Mouse (Mus musculus) MEL (cell line): ENCODE measurements at regions not wholly inside any gene's neighbourhood (a gene's known extent, or its start where the extent isn't known, plus 50 kb on each side); places are given as distances from the start of the nearest gene placed in this dataset.

Experiments used
- DNase-seq: peaks from one replicate; pipeline ENCODE4 v3.0.0; 2011; ENCODE audit warnings: low read depth, low spot score
- H3K27ac ChIP-seq: 2 replicates; pipeline ENCODE4 v1.5.1; 2012; ENCODE audit warnings: low read depth, mild to moderate bottlenecking, control low read depth, low read length, moderate library complexity; ENCODE audit not compliant: control insufficient read depth
- H3K27me3 ChIP-seq, 2 experiments: fragments of 150-350 bp in 1 of 2; sonication (generic) in 1 of 2; 2 replicates each; pipeline ENCODE4 v1.6.1; 2012; ENCODE audit warnings: low read length in 2 of 2, mild to moderate bottlenecking in 2 of 2, improper control_type of control experiment in 1 of 2, moderate library complexity in 1 of 2; ENCODE audit not compliant: insufficient read depth in 2 of 2, control insufficient read depth in 1 of 2
- H3K36me3 ChIP-seq, 2 experiments: 2 replicates each; pipeline ENCODE4 v1.6.1; 2012 to 2014; ENCODE audit warnings: low read length in 2 of 2, improper control_type of control experiment in 1 of 2, inconsistent platforms in 1 of 2, mild to moderate bottlenecking in 1 of 2; ENCODE audit not compliant: insufficient read depth in 2 of 2, control insufficient read depth in 1 of 2
- H3K4me1 ChIP-seq, 2 experiments: fragments of 150-350 bp in 1 of 2; sonication (generic) in 1 of 2; 2 replicates each; pipeline ENCODE4 v1.6.1; 2012; ENCODE audit warnings: low read length in 2 of 2, improper control_type of control experiment in 1 of 2, mild to moderate bottlenecking in 1 of 2; ENCODE audit not compliant: insufficient read depth in 2 of 2, control insufficient read depth in 1 of 2
- H3K4me3 ChIP-seq, 2 experiments: fragments of 150-350 bp in 1 of 2; sonication (generic) in 1 of 2; 2 replicates each; pipeline ENCODE4 v1.5.1; 2012; ENCODE audit warnings: low read depth in 2 of 2, low read length in 2 of 2, mild to moderate bottlenecking in 2 of 2, moderate library complexity in 2 of 2, control low read depth in 1 of 2, improper control_type of control experiment in 1 of 2; ENCODE audit not compliant: control insufficient read depth in 1 of 2, insufficient read depth in 1 of 2
- H3K79me2 ChIP-seq: 2 replicates; pipeline ENCODE4 v1.6.1; 2012; ENCODE audit warnings: mild to moderate bottlenecking, low read length, moderate library complexity; ENCODE audit not compliant: control insufficient read depth, poor library complexity, insufficient read depth
- H3K9ac ChIP-seq: 2 replicates; pipeline ENCODE4 v1.6.1; 2012; ENCODE audit warnings: low read depth, mild to moderate bottlenecking, control low read depth, low read length, moderate library complexity; ENCODE audit not compliant: control insufficient read depth, poor library complexity, severe bottlenecking
- H3K9me3 ChIP-seq: fragments of 150-350 bp; sonication (generic); replicated peaks from 2 replicates; pipeline ENCODE4 v1.6.1; 2012; ENCODE audit warnings: mild to moderate bottlenecking, low read length, improper control_type of control experiment, moderate library complexity; ENCODE audit not compliant: insufficient read depth
- BHLHE40 ChIP-seq: IDR thresholded peaks from 2 replicates; pipeline ENCODE4 v1.6.1; 2012; ENCODE audit warnings: low read depth, mild to moderate bottlenecking, inconsistent platforms, low read length, improper control_type of control experiment, borderline replicate concordance
- CHD1 ChIP-seq: IDR thresholded peaks from 2 replicates; pipeline ENCODE4 v1.6.1; 2012; ENCODE audit warnings: low read depth, mild to moderate bottlenecking, inconsistent platforms, low read length, improper control_type of control experiment
- CHD2 ChIP-seq: IDR thresholded peaks from 2 replicates; pipeline ENCODE4 v1.6.1; 2011; ENCODE audit warnings: low read length, improper control_type of control experiment
- E2F4 ChIP-seq: IDR thresholded peaks from 2 replicates; pipeline ENCODE4 v1.6.1; 2011; ENCODE audit warnings: low read depth, low read length, improper control_type of control experiment, borderline replicate concordance
- ELF1 ChIP-seq: IDR thresholded peaks from 2 replicates; pipeline ENCODE4 v1.6.1; 2014; ENCODE audit warnings: low read depth, mild to moderate bottlenecking, inconsistent platforms, low read length, improper control_type of control experiment, moderate library complexity
- EP300 ChIP-seq, 2 experiments: IDR thresholded peaks; 2 replicates each; pipeline ENCODE4 v1.6.1; 2011; ENCODE audit warnings: improper control_type of control experiment in 2 of 2, low read length in 2 of 2, low read depth in 1 of 2, mild to moderate bottlenecking in 1 of 2
- ETS1 ChIP-seq: IDR thresholded peaks from 2 replicates; pipeline ENCODE4 v1.6.1; 2012; ENCODE audit warnings: low read depth, mild to moderate bottlenecking, inconsistent platforms, low read length, improper control_type of control experiment, moderate library complexity
- GABPA ChIP-seq: IDR thresholded peaks from 2 replicates; pipeline ENCODE4 v1.6.1; 2012; ENCODE audit warnings: low read depth, mild to moderate bottlenecking, inconsistent platforms, low read length, improper control_type of control experiment, moderate library complexity
- GATA1 ChIP-seq: IDR thresholded peaks from 2 replicates; pipeline ENCODE4 v1.6.1; 2011; ENCODE audit warnings: low read depth, low read length, improper control_type of control experiment
- HCFC1 ChIP-seq: IDR thresholded peaks from 2 replicates; pipeline ENCODE4 v1.6.1; 2012; ENCODE audit warnings: low read depth, mild to moderate bottlenecking, inconsistent platforms, low read length, improper control_type of control experiment, moderate library complexity
- JUND ChIP-seq: IDR thresholded peaks from 2 replicates; pipeline ENCODE4 v1.6.1; 2011; ENCODE audit warnings: low read depth, mild to moderate bottlenecking, improper control_type of control experiment, low read length
- KAT2A ChIP-seq: conservative IDR thresholded peaks from 2 replicates; pipeline ENCODE4 v1.6.1; 2012; ENCODE audit warnings: low read depth, low read length, improper control_type of control experiment, inconsistent platforms
- MAX ChIP-seq: IDR thresholded peaks from 2 replicates; pipeline ENCODE4 v1.6.1; 2011; ENCODE audit warnings: low read length, improper control_type of control experiment
- MAZ ChIP-seq: IDR thresholded peaks from 2 replicates; pipeline ENCODE4 v1.6.1; 2012; ENCODE audit warnings: low read depth, mild to moderate bottlenecking, inconsistent platforms, low read length, improper control_type of control experiment
- MEF2A ChIP-seq: IDR thresholded peaks from 2 replicates; pipeline ENCODE4 v1.6.1; 2014; ENCODE audit warnings: low read depth, mild to moderate bottlenecking, inconsistent platforms, low read length, improper control_type of control experiment; ENCODE audit not compliant: poor library complexity, insufficient replicate concordance, severe bottlenecking; ENCODE audit errors: extremely low read depth
- MXI1 ChIP-seq: IDR thresholded peaks from 2 replicates; pipeline ENCODE4 v1.6.1; 2011; ENCODE audit warnings: mild to moderate bottlenecking, low read depth, low read length, improper control_type of control experiment
- MYB ChIP-seq: IDR thresholded peaks from 2 replicates; pipeline ENCODE4 v1.6.1; 2011; ENCODE audit warnings: mild to moderate bottlenecking, low read depth, low read length, improper control_type of control experiment
- MYC ChIP-seq: IDR thresholded peaks from 2 replicates; pipeline ENCODE4 v1.6.1; 2011; ENCODE audit warnings: low read depth, mild to moderate bottlenecking, low read length, improper control_type of control experiment, moderate library complexity
- NELFE ChIP-seq: IDR thresholded peaks from 2 replicates; pipeline ENCODE4 v1.6.1; 2011; ENCODE audit warnings: low read depth, low read length, improper control_type of control experiment
- NRF1 ChIP-seq: IDR thresholded peaks from 2 replicates; pipeline ENCODE4 v1.6.1; 2014; ENCODE audit warnings: low read depth, mild to moderate bottlenecking, inconsistent platforms, low read length, improper control_type of control experiment, moderate library complexity; ENCODE audit not compliant: poor library complexity, insufficient read depth, severe bottlenecking
- POLR2A ChIP-seq, 2 experiments: IDR thresholded peaks; 2 replicates each; pipeline ENCODE4 v1.6.1; 2011 to 2012; ENCODE audit warnings: low read length in 2 of 2, mild to moderate bottlenecking in 2 of 2, control low read depth in 1 of 2, improper control_type of control experiment in 1 of 2, low read depth in 1 of 2, moderate library complexity in 1 of 2; ENCODE audit not compliant: control insufficient read depth in 1 of 2, insufficient read depth in 1 of 2, poor library complexity in 1 of 2
- POLR2AphosphoS2 ChIP-seq: IDR thresholded peaks from 2 replicates; pipeline ENCODE4 v1.6.1; 2011; ENCODE audit warnings: low read length, improper control_type of control experiment
- POLR2AphosphoS5 ChIP-seq: IDR thresholded peaks from 2 replicates; pipeline ENCODE4 v1.6.1; 2012; ENCODE audit warnings: low read depth, borderline replicate concordance, mild to moderate bottlenecking, inconsistent platforms, low read length, moderate library complexity, mixed read lengths
- RAD21 ChIP-seq: IDR thresholded peaks from 2 replicates; pipeline ENCODE4 v1.6.1; 2011; ENCODE audit warnings: mild to moderate bottlenecking, low read depth, low read length, improper control_type of control experiment
- RCOR1 ChIP-seq: IDR thresholded peaks from 2 replicates; pipeline ENCODE4 v1.6.1; 2012; ENCODE audit warnings: low read depth, mild to moderate bottlenecking, inconsistent platforms, low read length, improper control_type of control experiment
- SIN3A ChIP-seq: IDR thresholded peaks from 2 replicates; pipeline ENCODE4 v1.6.1; 2012; ENCODE audit warnings: low read length, improper control_type of control experiment, inconsistent platforms
- SMC3 ChIP-seq: IDR thresholded peaks from 2 replicates; pipeline ENCODE4 v1.6.1; 2011; ENCODE audit warnings: low read depth, low read length, improper control_type of control experiment
- TAL1 ChIP-seq: IDR thresholded peaks from 2 replicates; pipeline ENCODE4 v1.6.1; 2012; ENCODE audit warnings: mild to moderate bottlenecking, inconsistent platforms, low read length, moderate library complexity, mixed read lengths
- TCF12 ChIP-seq: IDR thresholded peaks from 2 replicates; pipeline ENCODE4 v1.6.1; 2014; ENCODE audit warnings: low read depth, mild to moderate bottlenecking, inconsistent platforms, low read length, improper control_type of control experiment, moderate library complexity
- UBTF ChIP-seq: IDR thresholded peaks from 2 replicates; pipeline ENCODE4 v1.6.1; 2012; ENCODE audit warnings: low read depth, mild to moderate bottlenecking, inconsistent platforms, low read length, improper control_type of control experiment, moderate library complexity, borderline replicate concordance; ENCODE audit not compliant: insufficient read depth
- USF1 ChIP-seq: IDR thresholded peaks from 2 replicates; pipeline ENCODE4 v1.6.1; 2014; ENCODE audit warnings: low read depth, mild to moderate bottlenecking, inconsistent platforms, low read length, improper control_type of control experiment, moderate library complexity
- USF2 ChIP-seq, 2 experiments: IDR thresholded peaks; 2 replicates each; pipeline ENCODE4 v1.6.1; 2011 to 2012; ENCODE audit warnings: improper control_type of control experiment in 2 of 2, low read length in 2 of 2, borderline replicate concordance in 1 of 2, inconsistent platforms in 1 of 2, low read depth in 1 of 2, mild to moderate bottlenecking in 1 of 2; ENCODE audit not compliant: insufficient read depth in 1 of 2
- ZC3H11A ChIP-seq: IDR thresholded peaks from 2 replicates; pipeline ENCODE4 v1.6.1; 2012; ENCODE audit warnings: low read depth, mild to moderate bottlenecking, inconsistent platforms, low read length, improper control_type of control experiment
- ZKSCAN1 ChIP-seq: IDR thresholded peaks from 2 replicates; pipeline ENCODE4 v1.6.1; 2012; ENCODE audit warnings: low read depth, mild to moderate bottlenecking, inconsistent platforms, low read length, improper control_type of control experiment, moderate library complexity
- ZMIZ1 ChIP-seq: IDR thresholded peaks from 2 replicates; pipeline ENCODE4 v1.6.1; 2012; ENCODE audit warnings: low read depth, mild to moderate bottlenecking, inconsistent platforms, low read length, improper control_type of control experiment, moderate library complexity
- ZNF384 ChIP-seq: IDR thresholded peaks from 2 replicates; pipeline ENCODE4 v1.6.1; 2012; ENCODE audit warnings: low read depth, mild to moderate bottlenecking, inconsistent platforms, low read length, improper control_type of control experiment

DNA sequence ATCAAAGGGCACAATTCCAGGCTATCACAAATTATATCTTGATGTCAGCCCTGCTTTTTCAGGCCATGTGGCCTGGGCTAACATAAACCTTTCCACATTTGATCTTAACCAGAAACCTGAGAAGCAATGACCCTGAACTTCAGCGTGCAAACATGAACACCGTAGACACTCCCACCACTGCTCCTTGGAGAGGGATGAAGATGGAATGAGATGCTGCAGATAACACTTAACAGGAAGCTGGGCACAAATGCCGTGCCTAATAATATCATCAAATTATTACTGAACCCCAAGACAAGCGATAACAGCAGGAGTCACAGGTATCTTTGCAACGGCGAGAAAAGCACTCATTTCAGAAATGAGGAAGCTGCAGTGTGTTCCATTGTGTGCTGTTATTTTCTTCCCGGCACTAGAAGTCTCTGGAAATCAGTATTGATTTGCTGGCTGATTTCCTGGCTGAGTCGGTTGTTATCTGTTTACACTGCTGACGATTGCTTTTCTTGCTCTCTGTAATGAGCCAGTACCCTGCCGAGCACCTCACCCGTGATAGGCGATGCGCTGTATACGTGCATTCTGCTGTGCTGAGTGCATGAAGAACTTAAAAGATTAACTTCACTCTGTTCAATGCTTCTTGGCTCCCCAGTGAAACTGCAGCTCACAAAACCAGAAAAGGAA, 91.0 kb downstream of the Gm21962 start:
- H3K27me3 ChIP-seq, result peaks cover 0 to 5% of the 10 kb centered on the region in 2 experiments; a peak in 3 of 4 replicates
- no peak overlapping the region for H3K9ac ChIP-seq
- no peak overlapping the region for H3K27ac ChIP-seq
- peak; percentile 80 for DNase-seq
- peaks cover 2 to 6% of the 10 kb centered on the region in 2 experiments; a peak in 2 of 4 replicates for H3K4me1 ChIP-seq
- no peaks in the 10 kb centered on the region; a peak in 1 of 4 replicates for H3K36me3 ChIP-seq
- no peak overlapping the region; a peak in 1 of 4 replicates for H3K4me3 ChIP-seq
- H3K79me2 ChIP-seq, result no peaks in the 10 kb centered on the region
- H3K9me3 ChIP-seq, result no peaks in the 10 kb centered on the region
- TF ChIP-seq MYC (peak; percentile 28; the same call in 1 of the 2 replicates), CHD1 (no peak), ELF1 (no peak), RCOR1 (peak; percentile 94), ZKSCAN1 (no peak), ZMIZ1 (no peak), BHLHE40 (peak; percentile 14; the same call in 1 of the 2 replicates), MXI1 (no peak), MAX (peak; percentile 56; the same call in 1 of the 2 replicates), TAL1 (no peak), ETS1 (peak; percentile 76), NRF1 (no peak), POLR2AphosphoS2 (no peak), HCFC1 (no peak), USF2 (IDR thresholded peaks at IDR 0.05; ENCODE audit: borderline replicate concordance in 1 of 2, insufficient read depth in 1 of 2, low read depth in 1 of 2, low read length in 2 of 2) (no peak), KAT2A (peak; percentile 22; the same call in 1 of the 2 replicates), GABPA (no peak), POLR2AphosphoS5 (no peak), RAD21 (no peak), NELFE (no peak), GATA1 (peak; percentile 69; the same call in 1 of the 2 replicates), ZC3H11A (peak; percentile 11; the same call in 1 of the 2 replicates), ZNF384 (no peak), E2F4 (no peak), TCF12 (peak; percentile 52; the same call in 1 of the 2 replicates), USF1 (no peak), UBTF (no peak), JUND (no peak; the same call in 1 of the 2 replicates), CHD2 (no peak), POLR2A (IDR thresholded peaks at IDR 0.05; ENCODE audit: control insufficient read depth in 1 of 2, insufficient read depth in 1 of 2, low read depth in 1 of 2, low read length in 2 of 2, poor library complexity in 1 of 2) (no peak), SMC3 (no peak), MYB (0 out of 2 replicates have a peak, but pooled peaks have one; percentile 36), EP300 (IDR thresholded peaks at IDR 0.05; ENCODE audit: low read depth in 1 of 2, low read length in 2 of 2) (peak; percentile 73), SIN3A (peak; percentile 43; the same call in 1 of the 2 replicates), MAZ (0 out of 2 replicates have a peak, but pooled peaks have one; percentile 26), MEF2A (no peak)
